Mouse (Mus musculus): ENCODE data around the gene Adcy1.

DNA sequence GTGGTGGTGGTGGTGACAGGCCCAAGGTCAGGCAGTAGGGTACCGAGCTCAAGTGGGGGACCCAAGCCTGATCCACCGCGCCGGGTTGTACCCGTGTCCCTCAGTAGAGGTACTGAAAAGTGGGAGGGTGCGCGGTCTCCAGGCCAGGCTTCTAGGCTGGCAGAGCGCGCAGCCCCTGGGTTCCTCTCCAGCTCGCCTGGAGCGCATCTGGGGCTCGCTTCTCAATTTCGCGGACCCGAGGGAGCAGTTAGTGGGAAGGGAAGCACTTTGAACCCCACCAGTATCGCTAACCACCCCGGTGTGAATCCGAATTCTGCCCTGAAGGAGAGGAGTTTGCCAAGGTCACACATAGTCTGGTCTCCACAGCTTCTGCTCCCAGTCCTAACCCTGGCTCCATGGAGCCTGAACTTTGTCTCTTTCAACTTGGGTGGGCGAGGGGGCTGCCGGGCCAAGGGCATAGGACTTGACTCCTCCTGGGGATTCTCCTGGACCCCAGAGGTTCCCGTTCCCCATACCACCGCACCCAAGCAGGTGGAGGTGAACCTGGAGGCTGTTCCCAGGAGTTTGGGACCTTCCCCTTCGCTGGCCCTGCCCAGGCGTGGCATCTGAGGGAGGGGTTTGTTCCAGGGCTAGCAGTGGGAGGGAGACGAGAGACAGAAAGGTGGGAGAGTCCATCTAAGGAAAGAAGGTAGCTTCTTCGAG is 1.3 kb downstream of the Adcy1 start:
- TF ChIP-seq CTCF (IDR thresholded peaks at IDR 0.05; ENCODE audit: borderline replicate concordance, extremely low read depth, insufficient read depth, insufficient read length), result no peak
- TF ChIP-seq POLR2A (IDR thresholded peaks at IDR 0.05; ENCODE audit: borderline replicate concordance, extremely low read depth, insufficient read depth, insufficient read length, poor library complexity, severe bottlenecking), result no peak

All from brain, embryonic 14.5 days (tissue).